Mouse (Mus musculus) midbrain, embryonic 11.5 days (tissue): ENCODE measurements around the gene Zfp661. TPM values are rescaled to one million over a fixed set of nuclear protein-coding genes. Genes with fewer than 3 reads are reported as not detected.
"Not testable (repeated sequence)": the region's sequence is repeated elsewhere in the genome, so short reads cannot be mapped to it uniquely, and the experiment has no call there.

ENCODE experiments used
- ATAC-seq: fragments of 200-750 bp; cut with Nextera tagmentation; 2 replicates; pipeline ENCODE4 v1.8.0; 2017; ENCODE audit warnings: moderate TSS enrichment, moderate library complexity; ENCODE audit not compliant: low FRiP score
- DNase-seq: peaks from one replicate; pipeline ENCODE4 v3.0.0; 2015; ENCODE audit warnings: low spot score; ENCODE audit errors: missing footprints
- H3K27ac ChIP-seq: fragments of 300-500 bp; sonication (generic); 2 replicates; pipeline ENCODE4 v1.5.1; 2014; ENCODE audit warnings: low read depth, low read length
- H3K27me3 ChIP-seq: fragments of 300-500 bp; sonication (generic); 2 replicates; pipeline ENCODE4 v1.6.1; 2014; ENCODE audit warnings: mild to moderate bottlenecking, low read length, moderate library complexity, mixed read lengths; ENCODE audit not compliant: control insufficient read depth, insufficient read depth
- H3K36me3 ChIP-seq: fragments of 300-500 bp; sonication (generic); 2 replicates; pipeline ENCODE4 v1.6.1; 2014; ENCODE audit warnings: mild to moderate bottlenecking, low read length, moderate library complexity, mixed read lengths; ENCODE audit not compliant: control insufficient read depth, insufficient read depth
- H3K4me1 ChIP-seq: fragments of 300-500 bp; sonication (generic); 2 replicates; pipeline ENCODE4 v1.6.1; 2014; ENCODE audit warnings: low read length; ENCODE audit not compliant: control insufficient read depth, insufficient read depth
- H3K4me2 ChIP-seq: fragments of 300-500 bp; sonication (generic); 2 replicates; pipeline ENCODE4 v1.6.1; 2014; ENCODE audit warnings: mild to moderate bottlenecking, moderate library complexity
- H3K4me3 ChIP-seq: fragments of 300-500 bp; sonication (generic); 2 replicates; pipeline ENCODE4 v1.5.1; 2014; ENCODE audit warnings: low read depth, low read length
- H3K9ac ChIP-seq: fragments of 300-500 bp; sonication (generic); 2 replicates; pipeline ENCODE4 v1.6.1; 2014; ENCODE audit warnings: low read length
- H3K9me3 ChIP-seq: fragments of 300-500 bp; sonication (generic); 2 replicates; pipeline ENCODE4 v1.6.1; 2016; ENCODE audit warnings: low read length; ENCODE audit not compliant: control insufficient read depth
- WGBS: fragments of 180-500 bp; shearing (Covaris S2); extraction: QIAGEN DNeasy Blood & Tissue Kit; methylation state at CpG from one replicate; pipeline ENCODE4 v1.1.7; 2014; 5-methylcytosine and 5-hydroxymethylcytosine counted together
- polyA plus RNA-seq: library from polyadenylated mRNA; unstranded; fragments of >200 nt; fragmentation: Nextera tagmentation; extraction: Ambion mirVana; gene quantifications from 2 replicates; pipeline ENCODE4 v1.2.1, GENCODE M21; 2014

Gene Zfp661
- polyA plus RNA-seq, 1 experiment from 2014 or later: 8.9 TPM

- Histone ChIP-seq H3K4me3 (no peak overlapping the region), H3K9me3 (no peaks in the 10 kb centered on the region), H3K27me3 (no peaks in the 10 kb centered on the region), H3K27ac (no peak overlapping the region), H3K36me3 (no peaks in the 10 kb centered on the region), H3K9ac (no peak overlapping the region), H3K4me1 (peaks cover 8% of the 10 kb centered on the region), H3K4me2 (no peak overlapping the region)
- no peak for DNase-seq
- WGBS: 95% methylated on average over 4 of the region's 4 CpGs
- no peak for ATAC-seq
These were observed 25.4 kb upstream of the Zfp661 start for GRCm38 (mm10) chr2:127612288-127612687.

DNA sequence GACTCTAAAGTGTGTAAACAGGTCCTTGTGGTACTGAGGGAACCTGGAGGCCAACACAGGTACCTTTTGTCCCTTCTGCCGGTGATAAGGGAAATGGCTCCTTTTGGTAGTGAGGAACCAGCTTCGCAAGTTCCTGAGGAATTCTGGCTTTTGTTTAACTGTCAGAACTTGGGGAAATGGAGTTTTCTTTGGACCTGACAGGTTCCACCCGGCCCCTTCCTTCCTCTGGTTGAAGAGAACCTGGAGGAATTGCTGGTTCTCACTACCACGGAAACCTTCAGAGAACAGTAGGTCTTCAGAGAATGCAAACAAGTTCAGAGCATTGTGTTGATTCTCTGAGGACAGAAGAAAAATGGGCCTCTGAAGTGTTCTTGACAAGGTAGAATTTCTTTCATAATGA is 24.5 kb upstream of the Zfp661 start:
- Histone ChIP-seq H3K27ac (no peak overlapping the region), H3K4me1 (peaks cover 8% of the 10 kb centered on the region), H3K9me3 (no peaks in the 10 kb centered on the region), H3K4me2 (no peak overlapping the region), H3K9ac (no peak overlapping the region), H3K27me3 (no peaks in the 10 kb centered on the region), H3K4me3 (no peak overlapping the region), H3K36me3 (no peaks in the 10 kb centered on the region)
- 88% methylated on average over 4 of the region's 4 CpGs for WGBS
- DNase-seq (no peak), ATAC-seq (no peak)

- Histone ChIP-seq H3K9me3 (no peaks in the 10 kb centered on the region), H3K4me3 (no peak overlapping the region), H3K27me3 (no peaks in the 10 kb centered on the region), H3K27ac (no peak overlapping the region), H3K36me3 (peaks cover 6% of the 10 kb centered on the region), H3K4me1 (peaks cover 8% of the 10 kb centered on the region), H3K4me2 (no peak overlapping the region), H3K9ac (no peak overlapping the region)
- DNase-seq (no peak), ATAC-seq (no peak)
- 8% methylated on average over 5 of the region's 5 CpGs for WGBS
These were observed 22.1 kb upstream of the Zfp661 start for GRCm38 (mm10) chr2:127608986-127609385.

- H3K27me3 ChIP-seq: no peaks in the 10 kb centered on the region
- H3K4me1 ChIP-seq: peaks cover 8% of the 10 kb centered on the region
- H3K4me2 ChIP-seq: no peak overlapping the region
- H3K36me3 ChIP-seq: peaks cover 7% of the 10 kb centered on the region
- WGBS: 44% methylated on average over 3 of the region's 3 CpGs
- H3K9ac ChIP-seq: no peak overlapping the region
- no peak overlapping the region for H3K27ac ChIP-seq
- ATAC-seq: no peak
- DNase-seq: peak; percentile 85
- no peak overlapping the region for H3K4me3 ChIP-seq
- no peaks in the 10 kb centered on the region for H3K9me3 ChIP-seq
These were observed 21.3 kb upstream of the Zfp661 start for GRCm38 (mm10) chr2:127608234-127608633.

GRCm38 (mm10) chr2:127605203-127605602 is 18.3 kb upstream of the Zfp661 start:
- no peak overlapping the region for H3K4me2 ChIP-seq

GRCm38 (mm10) chr2:127603383-127603782 is 16.5 kb upstream of the Zfp661 start:
- H3K9ac ChIP-seq, DNase-seq, H3K27me3 ChIP-seq, ATAC-seq, H3K4me2 ChIP-seq, H3K27ac ChIP-seq, H3K9me3 ChIP-seq, H3K4me1 ChIP-seq, H3K4me3 ChIP-seq: not testable (repeated sequence)
- 84% methylated on average over 4 of the region's 8 CpGs for WGBS
- peaks cover 21% of the 10 kb centered on the region for H3K36me3 ChIP-seq

More at GRCm38 (mm10) chr2:127605203-127605602, 18.3 kb upstream of the Zfp661 start:
- 97% methylated on average over 3 of the region's 3 CpGs for WGBS
- H3K27ac ChIP-seq: no peak overlapping the region
- no peaks in the 10 kb centered on the region for H3K27me3 ChIP-seq
- H3K9me3 ChIP-seq: no peaks in the 10 kb centered on the region
- DNase-seq (no peak), ATAC-seq (no peak)
- H3K36me3 ChIP-seq: peaks cover 17% of the 10 kb centered on the region
- H3K4me1 ChIP-seq: peaks cover 8% of the 10 kb centered on the region
- H3K9ac ChIP-seq: no peak overlapping the region
- H3K4me3 ChIP-seq: no peak overlapping the region

DNA sequence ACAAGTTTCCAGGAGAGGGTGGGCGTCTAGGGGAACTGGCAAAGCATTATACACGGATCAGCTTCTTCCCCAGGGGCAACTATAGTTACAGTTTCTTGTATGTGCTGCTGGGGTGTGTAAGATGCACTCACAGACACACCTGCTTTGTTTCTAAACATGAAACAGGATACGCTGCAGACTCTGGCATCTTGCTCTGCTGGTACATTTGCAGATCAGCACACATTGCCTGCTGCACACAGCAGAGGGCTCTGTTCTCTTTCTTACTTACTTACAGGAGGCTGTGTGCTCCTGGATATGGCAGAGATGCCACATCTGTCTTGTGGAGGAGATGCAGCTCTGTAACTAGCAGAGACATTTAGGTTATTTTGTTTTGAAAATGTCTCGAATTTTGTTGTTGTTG is 3.9 kb upstream of the Zfp661 start:
- Histone ChIP-seq H3K4me3 (no peak overlapping the region), H3K9ac (no peak overlapping the region), H3K9me3 (no peaks in the 10 kb centered on the region), H3K27me3 (no peaks in the 10 kb centered on the region), H3K36me3 (peaks cover 5% of the 10 kb centered on the region; the same call in 1 of the 2 replicates), H3K27ac (no peak overlapping the region), H3K4me2 (no peak overlapping the region), H3K4me1 (peaks cover 17% of the 10 kb centered on the region)
- WGBS: 84% methylated on average over 4 of the region's 4 CpGs
- ATAC-seq (no peak), DNase-seq (no peak)

DNA sequence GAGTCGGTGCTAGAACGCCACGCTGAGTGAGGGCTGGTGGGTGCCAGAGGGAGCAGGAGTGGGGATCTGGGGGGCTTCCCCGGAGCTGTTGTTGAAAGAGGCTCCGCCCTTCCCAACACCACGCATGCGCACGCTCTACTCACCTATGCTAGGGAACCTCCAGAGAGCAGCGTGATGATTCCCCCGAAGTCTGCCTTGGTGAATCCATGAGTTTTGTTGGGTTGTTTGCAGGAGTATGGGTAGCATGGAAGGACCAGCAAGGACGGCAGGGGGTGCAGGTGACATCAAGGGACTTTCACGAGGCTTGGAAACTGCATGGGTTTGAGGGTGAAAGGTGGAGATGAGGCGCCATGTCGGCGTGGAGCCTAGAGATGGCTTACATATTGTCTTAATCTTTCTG is 3.3 kb upstream of the Zfp661 start:
- no peak for DNase-seq
- H3K27me3 ChIP-seq: no peaks in the 10 kb centered on the region
- no peak overlapping the region for H3K4me3 ChIP-seq
- H3K4me1 ChIP-seq: peaks cover 17% of the 10 kb centered on the region
- no peaks in the 10 kb centered on the region for H3K9me3 ChIP-seq
- ATAC-seq: no peak
- no peak overlapping the region for H3K4me2 ChIP-seq
- no peak overlapping the region for H3K9ac ChIP-seq
- H3K36me3 ChIP-seq: peaks cover 5% of the 10 kb centered on the region; the same call in 1 of the 2 replicates
- WGBS: 82% methylated on average over 15 of the region's 15 CpGs
- H3K27ac ChIP-seq: no peak overlapping the region

DNA sequence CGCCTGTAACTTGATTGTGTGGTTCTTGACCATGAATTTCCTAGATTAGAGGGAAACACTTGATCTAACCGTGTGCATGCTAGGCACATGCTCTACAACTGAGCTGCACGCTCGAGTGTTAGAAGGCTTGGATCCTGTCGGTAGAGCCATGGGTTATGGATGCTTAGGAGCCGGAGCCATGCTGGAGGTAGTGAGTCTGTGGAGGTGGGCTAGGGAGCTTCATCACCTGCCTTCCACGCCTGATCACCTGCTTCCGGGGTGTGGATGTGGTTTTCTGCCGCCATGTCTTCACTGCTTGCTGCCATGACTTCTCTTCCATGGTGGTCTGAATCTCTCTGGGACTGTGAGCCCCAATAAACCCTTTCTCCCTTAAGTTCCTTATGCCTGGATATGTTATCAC is 2.0 kb upstream of the Zfp661 start:
- no peak for ATAC-seq
- H3K9me3 ChIP-seq: no peaks in the 10 kb centered on the region
- H3K27ac ChIP-seq: no peak overlapping the region
- no peak overlapping the region for H3K4me2 ChIP-seq
- 88% methylated on average over 9 of the region's 9 CpGs for WGBS
- DNase-seq: no peak
- H3K4me1 ChIP-seq: peaks cover 19% of the 10 kb centered on the region
- H3K9ac ChIP-seq: no peak overlapping the region
- no peak overlapping the region for H3K4me3 ChIP-seq
- no peaks in the 10 kb centered on the region; the same call in 1 of the 2 replicates for H3K36me3 ChIP-seq
- H3K27me3 ChIP-seq: no peaks in the 10 kb centered on the region

DNA sequence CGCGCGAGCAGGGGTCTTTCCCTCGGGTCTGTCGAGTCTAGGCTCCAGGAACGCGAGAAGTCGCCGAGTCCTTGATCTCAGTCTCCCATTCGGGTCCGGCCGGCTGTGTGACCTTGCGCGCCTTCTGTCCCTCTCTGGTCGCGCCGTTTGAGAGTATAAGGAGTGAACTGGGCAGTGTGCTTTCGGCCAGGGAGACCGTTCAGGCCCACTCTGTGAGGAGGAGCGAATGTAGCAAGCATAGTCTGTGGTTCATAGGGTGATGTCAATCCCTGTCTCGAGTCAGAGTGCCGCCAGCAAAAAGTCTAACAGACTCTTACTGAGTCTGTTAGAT is 585 bp upstream of the Zfp661 start:
- Histone ChIP-seq H3K4me3 (peak overlapping the region; percentile 92), H3K4me2 (peak overlapping the region; percentile 67), H3K27me3 (no peaks in the 10 kb centered on the region), H3K9ac (peak overlapping the region; percentile 85), H3K36me3 (no peaks in the 10 kb centered on the region), H3K4me1 (peaks cover 20% of the 10 kb centered on the region), H3K27ac (peak overlapping the region; percentile 87), H3K9me3 (no peaks in the 10 kb centered on the region)
- ATAC-seq (peak; percentile 45), DNase-seq (no peak)
- WGBS: under 1% methylated on average over 22 of the region's 22 CpGs
